ENCODE assay signal across 37 mouse cellular contexts in genomic region chr17:40763662-40764061, GRCm38 (mm10). TPM values are rescaled to one million over a fixed set of nuclear protein-coding genes. Genes with fewer than 3 reads are reported as not detected.
DNase-seq lines count a peak whose midpoint lies in the region; ATAC-seq lines count a peak whose summit lies in the region.
"Had no signal": no experiment of that assay in that cellular context is flagged by ENCODE, and none has a peak within 500 bp of the region (broad histone marks: within the 10 kb centered on the region; RNA-seq: fewer than 3 reads in every experiment).

No protein-coding gene starts in this region.

- DNase-seq in induced T-regulatory cell, adult 2 months (ENCODE audit: low read depth), result peak; percentile 27
- peak; percentile 1 for DNase-seq in naive thymus-derived CD4-positive, alpha-beta T cell, adult 2 months (ENCODE audit: low read depth)
- no peak for DNase-seq in retina, embryonic 14.5 days (ENCODE audit: low spot score)
- no peak for DNase-seq in left cerebral cortex, postnatal 4 days
- DNase-seq in cerebellum, postnatal 14 days, result no peak
- DNase-seq: adrenal gland, adult 2 months; adrenal gland, postnatal 36 days; cerebellum, adult 8-10 months; cerebellum, postnatal 36 days; embryo, embryonic 11 days; heart, postnatal 36 days; kidney, adult 2 months; kidney, postnatal 36 days; lung, embryonic 14.5 days; lung, postnatal 14 days; thymus, adult 2 months; thymus, postnatal 36 days had no signal

- peak overlapping the region; percentile 85 for H3K4me3 ChIP-seq in megakaryocyte, embryonic 14.5 days (replicated peaks)
- H3K4me3 ChIP-seq: embryonic facial prominence, embryonic 12.5 days; layer of hippocampus, adult 2 months; left cerebral cortex, adult 2 months; neural tube, embryonic 13.5 days had no signal

- ATAC-seq in megakaryocyte, adult 5-6 weeks (ENCODE audit: poor library complexity, severe bottlenecking), result no peak
- peak; percentile 96 for ATAC-seq in activated CD4-positive, CD25-positive, alpha-beta regulatory T cell, adult 4 months
- ATAC-seq: forebrain, embryonic 14.5 days; midbrain, embryonic 16.5 days had no signal

- peaks cover 4% of the 10 kb centered on the region; the same call in 1 of the 2 replicates for H3K4me1 ChIP-seq in megakaryocyte, embryonic 14.5 days
- H3K4me1 ChIP-seq: embryonic facial prominence, embryonic 12.5 days; neural tube, embryonic 13.5 days had no signal

- intact Hi-C loops in left cerebral cortex, postnatal 4 days (cut with DNase I), result no loop called here

- H3K27me3 ChIP-seq in megakaryocyte, embryonic 14.5 days (replicated peaks), result no peaks in the 10 kb centered on the region
- H3K27me3 ChIP-seq: embryonic facial prominence, embryonic 12.5 days; neural tube, embryonic 13.5 days had no signal

- no peaks in the 10 kb centered on the region for H3K36me3 ChIP-seq in megakaryocyte, embryonic 14.5 days (replicated peaks; ENCODE audit: low read length)
- H3K36me3 ChIP-seq: embryonic facial prominence, embryonic 12.5 days; neural tube, embryonic 13.5 days had no signal

- H3K9me3 ChIP-seq in megakaryocyte, embryonic 14.5 days, result no peaks in the 10 kb centered on the region
- H3K9me3 ChIP-seq: embryonic facial prominence, embryonic 12.5 days; neural tube, embryonic 13.5 days had no signal

RNA-seq across cellular contexts. Expression of gene Esp1, which starts 36.7 kb away (rescaled TPM):
- not detected in 2 replicates for polyA plus RNA-seq in megakaryocyte, embryonic 14.5 days (2012; ENCODE audit: insufficient read depth, low replicate concordance)
- not detected in 2 replicates for total RNA-seq in megakaryocyte, adult 5-6 weeks (2015)
- total RNA-seq in megakaryocyte, adult 5-6 weeks (2017), result not detected in 2 replicates
- polyA plus RNA-seq in activated CD4-positive, CD25-positive, alpha-beta regulatory T cell, adult 4 months (2017; shearing (Covaris generic)), result not detected
- total RNA-seq in left cerebral cortex, postnatal 4 days (2021), result not detected
- total RNA-seq: adrenal gland, adult 2 months; adrenal gland, postnatal 36 days; gastrocnemius, adult 8-10 months; gastrocnemius, postnatal 4 days; heart, adult 8-10 months; heart, postnatal 36 days; layer of hippocampus, adult 2 months; layer of hippocampus, postnatal 14 days; left cerebral cortex, adult 2 months; left cerebral cortex, postnatal 36 days had no signal
- polyA plus RNA-seq: adrenal gland, adult 2 months; embryonic facial prominence, embryonic 12.5 days; forebrain, embryonic 14.5 days; heart, embryonic 16.5 days; hindbrain, embryonic 14.5 days; intestine, embryonic 14.5 days; kidney, adult 2 months; kidney, embryonic 16.5 days; limb, embryonic 14.5 days; liver, embryonic 14.5 days; lung, embryonic 14.5 days; midbrain, embryonic 16.5 days; neural tube, embryonic 13.5 days; thymus, adult 2 months had no signal

RNA-seq across cellular contexts. Expression of gene Crisp2, which starts 43.1 kb away (rescaled TPM):
- not detected in 2 replicates for polyA plus RNA-seq in megakaryocyte, embryonic 14.5 days (2012; ENCODE audit: insufficient read depth, low replicate concordance)
- not detected in 2 replicates for total RNA-seq in megakaryocyte, adult 5-6 weeks (2015)
- not detected in 2 replicates for total RNA-seq in megakaryocyte, adult 5-6 weeks (2017)
- polyA plus RNA-seq in activated CD4-positive, CD25-positive, alpha-beta regulatory T cell, adult 4 months (2017; shearing (Covaris generic)), result not detected
- not detected for total RNA-seq in left cerebral cortex, postnatal 4 days (2021)
- total RNA-seq: adrenal gland, adult 2 months; gastrocnemius, adult 8-10 months; gastrocnemius, postnatal 4 days; heart, adult 8-10 months; heart, postnatal 36 days; layer of hippocampus, adult 2 months; layer of hippocampus, postnatal 14 days; left cerebral cortex, adult 2 months; left cerebral cortex, postnatal 36 days had no signal
- polyA plus RNA-seq: adrenal gland, adult 2 months; forebrain, embryonic 14.5 days; heart, embryonic 16.5 days; hindbrain, embryonic 14.5 days; intestine, embryonic 14.5 days; kidney, embryonic 16.5 days; lung, embryonic 14.5 days; midbrain, embryonic 16.5 days; neural tube, embryonic 13.5 days had no signal

RNA-seq across cellular contexts. Expression of gene Rhag, which starts 47.3 kb away (rescaled TPM):
- not detected in 2 replicates for polyA plus RNA-seq in megakaryocyte, embryonic 14.5 days (2012; ENCODE audit: insufficient read depth, low replicate concordance)
- 3.8 and 11.0 TPM in 2 replicates for total RNA-seq in megakaryocyte, adult 5-6 weeks (2015)
- total RNA-seq in megakaryocyte, adult 5-6 weeks (2017), result 2.1 and 4.1 TPM in 2 replicates
- 1 to 10 TPM in 1 of 2 experiments, under 1 TPM in 1; 0.28 to 2.0 TPM for polyA plus RNA-seq in activated CD4-positive, CD25-positive, alpha-beta regulatory T cell, adult 4 months (2017; shearing (Covaris generic))
- not detected for total RNA-seq in left cerebral cortex, postnatal 4 days (2021)
- total RNA-seq: adrenal gland, adult 2 months; adrenal gland, postnatal 36 days; gastrocnemius, adult 8-10 months; layer of hippocampus, adult 2 months; layer of hippocampus, postnatal 14 days; left cerebral cortex, adult 2 months; left cerebral cortex, postnatal 36 days had no signal
- polyA plus RNA-seq: adrenal gland, adult 2 months; forebrain, embryonic 14.5 days; kidney, adult 2 months; thymus, adult 2 months had no signal

Comparison
In these comparisons a context has a peak if more than half of its experiments do, and no peak if none do; other contexts are left out.
1. DNase-seq: peak in induced T-regulatory cell, adult 2 months (single experiment) and naive thymus-derived CD4-positive, alpha-beta T cell, adult 2 months (single experiment); none in retina, embryonic 14.5 days (single experiment), left cerebral cortex, postnatal 4 days (single experiment) and cerebellum, postnatal 14 days (0 of 2).